Mouse (Mus musculus) cerebellum, postnatal 36 days (tissue): Measurements from ENCODE around the gene Per1.
A peak's percentile ranks its signal among the peaks of the same experiment; 100 is the strongest.

ENCODE experiments used
- DNase-seq, 2 experiments: peaks; one replicate each; pipeline ENCODE4 v3.0.0; 2021 to 2022; ENCODE audit warnings: mixed read lengths in 2 of 2

Per1 gene

GRCm38 (mm10) chr11:69094697-69095429, at the start of gene Per1:
Gene Per1, plus strand, starts transcription at chr11:69095217.
- DNase-seq = peak; percentile 98 to 99

- DNase-seq = peak; percentile 70 to 76
Measured at GRCm38 (mm10) chr11:69045531-69046394, 49.3 kb upstream of the Per1 start, which contains the start of gene Aurkb. Gene Aurkb, plus strand, starts transcription at chr11:69045647.

- no peak for DNase-seq
Measured at GRCm38 (mm10) chr11:69046395-69046774, 48.6 kb upstream of the Per1 start.

GRCm38 (mm10) chr11:69047592-69047991, 47.4 kb upstream of the Per1 start:
- DNase-seq = no peak

GRCm38 (mm10) chr11:69048151-69048550, 46.9 kb upstream of the Per1 start:
- no peak for DNase-seq

- DNase-seq = no peak
Measured at GRCm38 (mm10) chr11:69050748-69051147, 44.3 kb upstream of the Per1 start.

GRCm38 (mm10) chr11:69051771-69052170, 43.2 kb upstream of the Per1 start:
- no peak for DNase-seq

- no peak for DNase-seq
Measured at GRCm38 (mm10) chr11:69052824-69053421, 42.1 kb upstream of the Per1 start.

- no peak for DNase-seq
Measured at GRCm38 (mm10) chr11:69053848-69054247, 41.2 kb upstream of the Per1 start.

- DNase-seq = no peak
Measured at GRCm38 (mm10) chr11:69058265-69058664, 36.8 kb upstream of the Per1 start.

GRCm38 (mm10) chr11:69058729-69059356, 36.2 kb upstream of the Per1 start:
- peak; percentile 13 to 34 for DNase-seq

- peak; percentile 92 to 95 for DNase-seq
Measured at GRCm38 (mm10) chr11:69059357-69059974, 35.6 kb upstream of the Per1 start, which contains the start of gene Borcs6. Gene Borcs6, plus strand, starts transcription at chr11:69059717.

- peak in 1 of 2 experiments; percentile 60 for DNase-seq
Measured at GRCm38 (mm10) chr11:69059975-69060411, 35.0 kb upstream of the Per1 start.

- peak in 1 of 2 experiments; percentile 43 for DNase-seq
Measured at GRCm38 (mm10) chr11:69060448-69061254, 34.4 kb upstream of the Per1 start.

- peak in 1 of 2 experiments; percentile 31 for DNase-seq
Measured at GRCm38 (mm10) chr11:69061255-69061912, 33.6 kb upstream of the Per1 start.

GRCm38 (mm10) chr11:69062194-69062760, 32.7 kb upstream of the Per1 start:
- peak; percentile 78 to 86 for DNase-seq

GRCm38 (mm10) chr11:69062761-69063224, 32.2 kb upstream of the Per1 start:
- DNase-seq = peak; percentile 91 to 99

- DNase-seq = peak; percentile 78 to 82
Measured at GRCm38 (mm10) chr11:69063413-69064201, 31.4 kb upstream of the Per1 start.
